ENCODE assay signal across 17 mouse cellular contexts in genomic region chr8:117805419-117805818, GRCm38 (mm10). TPM values are rescaled to one million over a fixed set of nuclear protein-coding genes. Genes with fewer than 3 reads are reported as not detected.
DNase-seq lines count a peak whose midpoint lies in the region; ATAC-seq and TF ChIP-seq lines count a peak whose summit lies in the region.
"Had no signal": no experiment of that assay in that cellular context is flagged by ENCODE, and none has a peak within 500 bp of the region (broad histone marks: within the 10 kb centered on the region; RNA-seq: fewer than 3 reads in every experiment).

No protein-coding gene starts in this region.

- H3K4me2 ChIP-seq in intestine, postnatal 0 days (replicated peaks; ENCODE audit: low read depth): peak overlapping the region; percentile 21; the same call in 1 of the 2 replicates
- no peak overlapping the region; the same call in 1 of the 2 replicates for H3K4me2 ChIP-seq in kidney, embryonic 16.5 days (replicated peaks; ENCODE audit: low read depth, low read length)
- H3K4me2 ChIP-seq in lung, embryonic 15.5 days: no peak overlapping the region
- no peak overlapping the region for H3K4me2 ChIP-seq in stomach, embryonic 15.5 days
- H3K4me2 ChIP-seq in liver, embryonic 11.5 days: no peak overlapping the region
- H3K4me2 ChIP-seq in neural tube, embryonic 15.5 days: no peak overlapping the region
- H3K4me2 ChIP-seq: hindbrain, embryonic 12.5 days; liver, embryonic 12.5 days; neural tube, embryonic 12.5 days had no signal

- H3K4me1 ChIP-seq in intestine, postnatal 0 days (replicated peaks; ENCODE audit: control insufficient read depth, insufficient read depth, low read length): no peaks in the 10 kb centered on the region; the same call in 1 of the 2 replicates
- H3K4me1 ChIP-seq in kidney, embryonic 16.5 days (ENCODE audit: insufficient read depth, low read length): peaks cover 11% of the 10 kb centered on the region
- peaks cover 12% of the 10 kb centered on the region for H3K4me1 ChIP-seq in lung, embryonic 15.5 days
- peaks cover 12% of the 10 kb centered on the region for H3K4me1 ChIP-seq in stomach, embryonic 15.5 days
- H3K4me1 ChIP-seq in liver, embryonic 11.5 days (replicated peaks; ENCODE audit: control insufficient read depth, insufficient read depth, low read length): peaks cover 4% of the 10 kb centered on the region
- H3K4me1 ChIP-seq in neural tube, embryonic 15.5 days: peaks cover 18% of the 10 kb centered on the region

- ATAC-seq in intestine, postnatal 0 days: 0 out of 2 replicates have a peak, but pooled peaks have one; percentile 7
- peak; percentile 53; the same call in 1 of the 2 replicates for ATAC-seq in kidney, embryonic 16.5 days (ENCODE audit: low FRiP score, low TSS enrichment)
- no peak for ATAC-seq in lung, embryonic 15.5 days (ENCODE audit: borderline replicate concordance, extremely low read depth, low FRiP score, low TSS enrichment)
- peak; percentile 40 for ATAC-seq in stomach, embryonic 15.5 days (ENCODE audit: insufficient read depth, low FRiP score, low read depth)
- ATAC-seq in liver, embryonic 11.5 days (replicated peaks; ENCODE audit: low FRiP score): no peak
- no peak for ATAC-seq in neural tube, embryonic 15.5 days (ENCODE audit: low FRiP score)
- ATAC-seq: forebrain, postnatal 0 days; liver, embryonic 12.5 days had no signal

- 37% methylated on average over 5 of the region's 5 CpGs for WGBS in intestine, postnatal 0 days
- 37% methylated on average over 5 of the region's 5 CpGs for whole genome bisulfite sequencing in kidney, embryonic 16.5 days
- WGBS in lung, embryonic 15.5 days: 50% methylated on average over 5 of the region's 5 CpGs
- 50% methylated on average over 5 of the region's 5 CpGs for WGBS in stomach, embryonic 15.5 days
- WGBS in liver, embryonic 11.5 days: 75% methylated on average over 5 of the region's 5 CpGs
- WGBS in neural tube, embryonic 15.5 days: 63% methylated on average over 5 of the region's 5 CpGs

- H3K27ac ChIP-seq in intestine, postnatal 0 days (ENCODE audit: low read depth, low read length): no peak overlapping the region; the same call in 1 of the 2 replicates
- peak overlapping the region; percentile 75 for H3K27ac ChIP-seq in kidney, embryonic 16.5 days (ENCODE audit: low read length)
- peak overlapping the region; percentile 44; the same call in 1 of the 2 replicates for H3K27ac ChIP-seq in lung, embryonic 15.5 days
- H3K27ac ChIP-seq in stomach, embryonic 15.5 days: peak overlapping the region; percentile 53; the same call in 1 of the 2 replicates
- H3K27ac ChIP-seq in liver, embryonic 11.5 days (ENCODE audit: low read depth, low read length): no peak overlapping the region
- no peak overlapping the region for H3K27ac ChIP-seq in neural tube, embryonic 15.5 days (replicated peaks)
- H3K27ac ChIP-seq: heart, adult 2 months; hindbrain, embryonic 12.5 days; liver, embryonic 12.5 days; neural tube, embryonic 12.5 days had no signal

- H3K36me3 ChIP-seq in intestine, postnatal 0 days (ENCODE audit: control insufficient read depth, insufficient read depth): no peaks in the 10 kb centered on the region
- no peaks in the 10 kb centered on the region for H3K36me3 ChIP-seq in kidney, embryonic 16.5 days (ENCODE audit: insufficient read depth, low read length)
- no peaks in the 10 kb centered on the region for H3K36me3 ChIP-seq in lung, embryonic 15.5 days
- H3K36me3 ChIP-seq in stomach, embryonic 15.5 days: no peaks in the 10 kb centered on the region
- H3K36me3 ChIP-seq in liver, embryonic 11.5 days (ENCODE audit: control insufficient read depth, insufficient read depth, low read length): no peaks in the 10 kb centered on the region
- H3K36me3 ChIP-seq in neural tube, embryonic 15.5 days: no peaks in the 10 kb centered on the region
- H3K36me3 ChIP-seq: hindbrain, embryonic 12.5 days; neural tube, embryonic 12.5 days had no signal

- no peaks in the 10 kb centered on the region for H3K9me3 ChIP-seq in intestine, postnatal 0 days (ENCODE audit: control insufficient read depth)
- no peaks in the 10 kb centered on the region for H3K9me3 ChIP-seq in kidney, embryonic 16.5 days (ENCODE audit: low read length)
- H3K9me3 ChIP-seq in lung, embryonic 15.5 days: no peaks in the 10 kb centered on the region
- H3K9me3 ChIP-seq in stomach, embryonic 15.5 days: no peaks in the 10 kb centered on the region
- no peaks in the 10 kb centered on the region for H3K9me3 ChIP-seq in liver, embryonic 11.5 days (ENCODE audit: control insufficient read depth, low read length)
- no peaks in the 10 kb centered on the region for H3K9me3 ChIP-seq in neural tube, embryonic 15.5 days (replicated peaks)
- H3K9me3 ChIP-seq: hindbrain, embryonic 12.5 days; liver, embryonic 12.5 days; neural tube, embryonic 12.5 days had no signal

- no peaks in the 10 kb centered on the region for H3K27me3 ChIP-seq in intestine, postnatal 0 days (replicated peaks; ENCODE audit: control insufficient read depth, insufficient read depth, low read length)
- no peaks in the 10 kb centered on the region for H3K27me3 ChIP-seq in kidney, embryonic 16.5 days (ENCODE audit: insufficient read depth, low read length)
- H3K27me3 ChIP-seq in lung, embryonic 15.5 days: no peaks in the 10 kb centered on the region
- H3K27me3 ChIP-seq in stomach, embryonic 15.5 days (replicated peaks): no peaks in the 10 kb centered on the region
- no peaks in the 10 kb centered on the region for H3K27me3 ChIP-seq in liver, embryonic 11.5 days (replicated peaks; ENCODE audit: control insufficient read depth, insufficient read depth, low read length)
- no peaks in the 10 kb centered on the region for H3K27me3 ChIP-seq in neural tube, embryonic 15.5 days (replicated peaks)
- H3K27me3 ChIP-seq: hindbrain, embryonic 12.5 days; neural tube, embryonic 12.5 days had no signal

- TF ChIP-seq CTCF in intestine, postnatal 0 days (IDR thresholded peaks at IDR 0.05; ENCODE audit: low read depth): no peak

- no peak overlapping the region for H3K4me3 ChIP-seq in intestine, postnatal 0 days (ENCODE audit: low read depth, low read length)
- H3K4me3 ChIP-seq in kidney, embryonic 16.5 days (ENCODE audit: low read length): no peak overlapping the region
- no peak overlapping the region for H3K4me3 ChIP-seq in lung, embryonic 15.5 days
- no peak overlapping the region for H3K4me3 ChIP-seq in stomach, embryonic 15.5 days (replicated peaks)
- H3K4me3 ChIP-seq in liver, embryonic 11.5 days (ENCODE audit: low read depth, low read length): no peak overlapping the region
- H3K4me3 ChIP-seq in neural tube, embryonic 15.5 days (replicated peaks): no peak overlapping the region
- H3K4me3 ChIP-seq: heart, adult 2 months; hindbrain, embryonic 12.5 days; liver, embryonic 12.5 days; neural tube, embryonic 12.5 days had no signal

- no peak for DNase-seq in liver, embryonic 11.5 days (ENCODE audit: low spot score)
- DNase-seq in B cell, adult 2 months: no peak
- DNase-seq: cerebellum, adult 9-11 months; forebrain, postnatal 0 days; gastrocnemius, postnatal 10 days; heart, adult 2 months; layer of hippocampus, postnatal 36 days; left cerebral cortex, postnatal 4 days; right cerebral cortex, postnatal 25 days had no signal

- no peak overlapping the region for H3K9ac ChIP-seq in intestine, postnatal 0 days (ENCODE audit: low read depth, low read length)
- no peak overlapping the region for H3K9ac ChIP-seq in kidney, embryonic 16.5 days (replicated peaks; ENCODE audit: low read length)
- no peak overlapping the region for H3K9ac ChIP-seq in lung, embryonic 15.5 days
- no peak overlapping the region for H3K9ac ChIP-seq in stomach, embryonic 15.5 days
- no peak overlapping the region for H3K9ac ChIP-seq in liver, embryonic 11.5 days (ENCODE audit: low read depth, low read length)
- no peak overlapping the region for H3K9ac ChIP-seq in neural tube, embryonic 15.5 days (replicated peaks)
- H3K9ac ChIP-seq: forebrain, postnatal 0 days; hindbrain, embryonic 12.5 days; liver, embryonic 12.5 days; neural tube, embryonic 12.5 days had no signal

RNA-seq across cellular contexts. Expression of gene Mphosph6, which starts 3.7 kb away (rescaled TPM):
- 31.3 and 33.4 TPM in 2 replicates for polyA plus RNA-seq in intestine, postnatal 0 days (2015; fragmentation: Nextera tagmentation; extraction: Ambion mirVana)
- 65.7 and 67.6 TPM in 2 replicates for polyA plus RNA-seq in kidney, embryonic 16.5 days (2015; fragmentation: Nextera tagmentation; extraction: Ambion mirVana)
- polyA plus RNA-seq in lung, embryonic 15.5 days (2015; fragmentation: Nextera tagmentation; extraction: Ambion mirVana): 54.3 and 57.3 TPM in 2 replicates
- 58.6 and 58.8 TPM in 2 replicates for polyA plus RNA-seq in stomach, embryonic 15.5 days (2015; fragmentation: Nextera tagmentation; extraction: Ambion mirVana)
- 83.7 and 89.8 TPM in 2 replicates for polyA plus RNA-seq in liver, embryonic 11.5 days (2014; fragmentation: Nextera tagmentation; extraction: Ambion mirVana)
- 32.9 and 37.7 TPM in 2 replicates for polyA plus RNA-seq in neural tube, embryonic 15.5 days (2015; fragmentation: Nextera tagmentation; extraction: Ambion mirVana)

Comparison
In these comparisons a context has a peak if more than half of its experiments do, and no peak if none do; other contexts are left out.
1. ATAC-seq: peak in intestine, postnatal 0 days (single experiment), kidney, embryonic 16.5 days (single experiment) and stomach, embryonic 15.5 days (single experiment); none in lung, embryonic 15.5 days (single experiment), liver, embryonic 11.5 days (single experiment) and neural tube, embryonic 15.5 days (single experiment).
2. H3K27ac ChIP-seq: peak in kidney, embryonic 16.5 days (single experiment), lung, embryonic 15.5 days (single experiment) and stomach, embryonic 15.5 days (single experiment); none in intestine, postnatal 0 days (single experiment), liver, embryonic 11.5 days (single experiment) and neural tube, embryonic 15.5 days (single experiment).